Mouse (Mus musculus) embryo, embryonic 10 days (tissue): ENCODE measurements around the gene Ppp1r9a.

Experiments used
- DNase-seq: peaks from one replicate; pipeline ENCODE4 v3.0.0-alpha.2; 2015; ENCODE audit warnings: low spot score

The Ppp1r9a gene

GRCm38 (mm10) chr6:5006283-5006946 is 103.7 kb downstream of the Ppp1r9a start:
- no peak for DNase-seq

DNA sequence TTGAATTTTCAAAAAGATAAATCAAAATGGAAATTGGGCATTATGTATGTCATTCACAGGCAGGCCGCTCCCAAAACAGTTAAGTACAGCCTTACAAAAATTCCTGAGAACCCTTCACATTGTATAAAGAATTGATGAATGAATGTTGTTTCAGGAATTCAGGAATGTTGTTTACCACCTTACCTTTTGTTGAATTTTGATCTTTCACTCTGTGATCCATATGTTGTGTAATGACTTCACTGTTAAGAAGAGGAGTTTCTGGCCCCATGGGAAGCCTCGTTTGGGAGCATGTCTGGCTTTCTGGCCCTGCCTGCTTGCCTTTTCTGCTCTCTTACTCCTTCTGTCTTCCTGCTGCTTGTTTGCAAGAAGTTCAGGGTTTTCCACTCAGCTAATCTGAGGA is 105.4 kb downstream of the Ppp1r9a start:
- no peak for DNase-seq

GRCm38 (mm10) chr6:5008603-5009002 is 105.9 kb downstream of the Ppp1r9a start:
- DNase-seq, result no peak

DNA sequence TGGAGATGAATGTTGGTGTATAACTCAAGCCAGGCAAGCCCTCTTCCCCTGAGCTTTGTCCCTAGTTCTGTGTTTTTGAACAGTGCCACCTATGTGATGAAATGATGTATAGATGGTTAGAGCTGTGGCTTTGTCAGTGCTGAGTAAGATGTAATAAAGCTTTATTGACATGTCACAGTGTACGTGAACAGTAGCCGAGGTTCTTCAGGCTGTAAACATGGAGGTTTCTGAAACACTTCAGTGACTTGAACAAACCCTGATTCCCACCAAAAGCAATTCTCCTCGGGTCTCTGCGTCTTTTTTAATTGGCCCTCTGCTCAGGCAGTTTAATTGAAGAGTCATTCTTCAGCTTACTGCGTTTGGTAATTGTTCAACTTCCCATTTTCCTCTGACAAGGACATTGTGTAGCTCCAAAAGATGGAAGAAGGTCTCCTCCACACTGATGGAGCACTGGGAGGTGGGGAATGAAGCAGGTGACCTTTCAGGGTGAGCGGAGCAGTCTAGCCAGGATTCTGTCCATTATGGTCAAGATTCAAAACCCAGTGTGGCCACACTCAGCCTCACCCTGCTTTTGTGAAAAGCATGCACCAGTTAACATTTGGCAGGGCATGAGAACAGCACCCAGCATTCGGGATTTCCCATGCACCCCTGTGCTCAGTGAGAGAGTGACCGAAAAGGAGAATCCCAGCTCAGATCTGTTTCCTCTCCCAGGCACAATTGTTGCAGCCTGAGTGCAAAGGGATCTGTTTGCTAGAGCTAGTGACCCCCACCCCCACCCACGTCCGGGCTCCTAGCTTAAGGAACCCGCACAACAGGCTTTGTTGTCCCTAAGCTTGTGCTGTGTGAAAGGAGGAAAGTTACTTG is 108.1 kb downstream of the Ppp1r9a start:
- peak; percentile 69 for DNase-seq

DNA sequence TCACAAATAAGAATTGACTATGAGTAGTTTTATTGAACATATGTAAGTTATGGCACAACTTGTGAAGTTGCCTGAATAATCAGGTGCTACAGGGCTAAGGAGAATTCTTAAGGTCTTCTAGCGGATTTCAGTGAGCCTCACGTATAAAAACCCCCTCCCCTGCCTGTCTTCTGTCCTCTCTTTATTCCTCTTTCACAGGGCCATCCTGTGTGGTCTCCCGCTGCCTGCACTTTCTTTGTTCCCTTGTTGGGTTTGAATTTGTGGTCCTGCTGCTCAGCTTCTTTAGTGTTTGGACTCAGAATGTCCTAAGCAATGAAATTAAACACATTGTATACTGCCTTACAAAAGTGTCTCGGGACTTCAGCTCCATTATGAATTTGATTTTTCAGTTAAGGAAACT is 110.1 kb downstream of the Ppp1r9a start:
- DNase-seq, result peak; percentile 68

DNA sequence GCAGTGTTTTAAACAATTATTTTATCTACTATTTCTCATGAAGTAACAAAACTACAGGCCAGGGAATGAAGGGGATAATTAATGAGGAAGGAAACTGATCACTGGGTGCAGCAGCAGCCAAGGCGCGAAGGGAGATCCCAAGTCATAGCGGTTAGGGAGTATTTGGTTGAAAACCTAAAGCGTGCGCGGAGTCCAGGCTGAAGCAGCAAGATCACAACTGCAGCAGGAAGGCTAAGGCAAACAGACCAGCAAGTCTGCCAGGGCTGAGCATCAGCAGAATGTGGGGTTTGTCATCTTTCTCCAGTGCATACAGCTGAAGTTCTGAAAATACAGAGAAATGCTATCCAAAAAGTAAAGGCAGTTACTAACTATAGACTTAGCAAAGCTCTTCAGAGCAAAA is 111.8 kb downstream of the Ppp1r9a start:
- no peak for DNase-seq

- DNase-seq, result no peak
Measured at GRCm38 (mm10) chr6:5015173-5015572, 112.5 kb downstream of the Ppp1r9a start.

- DNase-seq, result peak; percentile 68
Measured at GRCm38 (mm10) chr6:5017945-5018511, 115.3 kb downstream of the Ppp1r9a start.

GRCm38 (mm10) chr6:5019208-5019607 is 116.5 kb downstream of the Ppp1r9a start:
- no peak for DNase-seq

DNA sequence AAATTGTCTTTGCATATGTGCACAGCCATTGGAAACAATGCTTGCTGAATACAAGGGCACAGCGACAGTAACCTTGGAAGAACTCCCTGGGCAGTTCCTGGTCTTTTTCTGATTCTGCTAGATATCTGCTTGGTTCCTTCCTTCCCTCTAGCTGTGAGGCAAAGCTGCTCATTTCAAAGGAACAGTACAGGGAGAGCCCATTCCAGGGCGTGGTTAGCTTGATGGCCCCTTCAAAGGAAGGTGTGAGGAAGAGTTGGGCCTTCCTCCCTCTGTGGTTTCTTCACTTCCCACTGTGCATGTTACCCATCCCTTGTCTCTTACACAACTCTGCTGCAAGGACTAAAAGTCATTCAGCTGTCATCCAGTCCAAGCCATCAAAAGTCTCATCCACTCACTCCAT is 117.3 kb downstream of the Ppp1r9a start:
- no peak for DNase-seq

GRCm38 (mm10) chr6:5020510-5020909 is 117.8 kb downstream of the Ppp1r9a start:
- DNase-seq, result no peak

GRCm38 (mm10) chr6:5022677-5023076 is 120.0 kb downstream of the Ppp1r9a start:
- DNase-seq, result no peak

- no peak for DNase-seq
Measured at GRCm38 (mm10) chr6:5024893-5025292, 122.2 kb downstream of the Ppp1r9a start.

DNA sequence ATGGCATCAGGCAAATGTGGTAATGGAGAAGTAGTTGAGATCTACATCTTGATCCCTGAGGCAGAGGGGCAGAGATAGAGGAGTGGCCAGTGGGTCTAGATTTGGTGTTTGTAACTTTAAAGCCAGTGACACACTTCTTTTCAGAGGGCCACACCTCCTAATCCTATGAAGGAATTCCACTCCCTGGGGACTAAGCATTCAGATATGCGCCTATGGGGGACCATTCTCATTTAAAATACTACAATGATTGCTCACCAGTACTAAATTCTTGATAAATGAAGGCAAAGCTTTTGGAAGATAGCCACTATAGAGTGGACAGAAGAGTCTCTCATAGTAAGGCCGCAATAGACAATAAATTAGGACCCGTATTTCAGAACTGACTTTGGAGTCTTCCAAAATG is 124.1 kb downstream of the Ppp1r9a start:
- DNase-seq, result no peak

DNA sequence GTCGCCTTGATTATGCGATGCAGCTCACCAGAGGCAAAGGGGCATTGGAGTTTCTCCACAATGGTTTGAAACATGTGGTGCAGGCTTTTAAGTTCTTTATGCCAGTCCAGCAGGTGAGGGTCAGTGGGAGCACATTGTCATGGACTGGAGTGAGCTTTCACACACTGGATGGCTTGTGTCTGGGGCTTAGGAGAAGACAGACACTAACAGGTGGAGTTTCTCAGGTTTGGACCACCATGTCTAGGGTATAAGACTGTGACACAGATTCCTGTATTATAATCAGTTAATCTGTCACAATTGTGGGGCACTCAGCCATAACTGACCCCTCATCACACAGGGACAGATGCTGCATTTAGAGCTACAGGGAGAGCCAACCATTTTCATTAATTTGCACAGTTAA is 124.5 kb downstream of the Ppp1r9a start:
- DNase-seq, result no peak

DNA sequence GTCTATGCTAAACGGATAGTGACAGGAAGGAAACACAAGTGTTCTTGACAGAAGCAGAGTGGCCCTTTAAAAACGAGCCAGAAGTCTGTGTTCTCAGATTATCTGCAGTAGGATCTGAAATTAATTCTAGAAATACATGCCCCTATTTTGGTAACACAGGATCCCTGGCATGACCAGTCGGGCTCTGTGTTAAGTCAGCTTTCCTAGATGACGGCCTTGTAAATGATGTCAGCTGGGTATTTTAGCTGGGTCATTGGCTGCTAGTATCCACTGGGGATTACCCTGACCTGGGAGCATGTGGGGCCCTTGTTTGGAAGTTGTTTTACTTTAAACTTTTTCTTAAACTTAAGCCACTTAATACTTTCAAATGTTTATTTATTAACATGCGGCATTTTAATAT is 125.1 kb downstream of the Ppp1r9a start:
- no peak for DNase-seq

DNA sequence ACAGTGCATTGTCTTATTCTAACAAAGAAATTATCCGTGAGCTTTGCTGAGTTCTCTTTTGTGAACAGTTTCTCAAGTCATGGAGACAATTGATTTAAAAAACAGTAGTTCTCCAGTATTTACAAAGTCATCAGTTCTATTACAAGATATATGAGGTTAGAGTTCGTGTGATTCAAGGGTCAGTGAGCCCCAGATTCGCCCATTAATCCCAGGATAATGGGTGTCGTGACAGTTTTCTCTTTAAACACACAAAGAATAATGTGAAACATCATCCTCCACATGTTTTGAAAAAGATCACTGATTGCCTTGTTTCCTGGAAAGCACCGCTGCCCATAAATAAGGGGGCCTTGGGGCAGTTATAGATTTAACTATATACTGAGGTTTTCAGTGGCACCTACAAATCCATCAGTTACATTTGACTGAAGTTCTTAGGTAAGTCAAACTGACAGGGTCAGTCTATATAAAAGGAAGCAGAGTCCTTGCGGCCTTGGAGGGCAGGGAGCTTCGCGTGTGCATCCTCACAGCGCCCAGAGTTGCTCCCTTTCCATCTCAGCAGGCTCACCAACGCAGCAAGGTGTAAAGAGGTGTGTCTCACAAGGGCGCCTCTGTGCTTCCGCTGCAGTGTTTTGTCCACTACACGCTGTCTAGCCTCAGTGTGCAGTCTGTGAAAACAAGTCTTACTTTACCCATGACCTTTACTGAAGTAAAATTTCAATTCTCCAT is 126.6 kb downstream of the Ppp1r9a start:
- DNase-seq, result peak; percentile 59

DNA sequence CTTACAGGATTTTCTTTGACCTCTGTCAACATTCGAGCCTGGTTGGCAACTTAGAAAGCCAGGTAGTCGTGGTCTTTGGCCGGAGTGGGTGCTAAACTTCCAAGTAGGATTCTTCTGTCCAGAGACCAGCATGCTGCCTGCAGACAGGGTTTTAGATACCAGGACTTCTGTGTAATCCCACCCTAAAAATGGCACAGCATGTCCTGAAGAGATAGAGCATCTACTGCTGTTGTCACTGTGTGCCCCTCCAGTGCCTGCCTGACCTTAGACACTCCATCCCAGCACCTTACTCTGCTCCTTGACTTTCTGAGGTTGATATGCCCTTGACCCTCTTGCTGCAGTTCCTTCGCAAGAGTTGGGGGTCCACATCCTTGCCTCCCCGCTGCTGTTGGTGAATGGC is 127.2 kb downstream of the Ppp1r9a start:
- DNase-seq, result no peak

DNA sequence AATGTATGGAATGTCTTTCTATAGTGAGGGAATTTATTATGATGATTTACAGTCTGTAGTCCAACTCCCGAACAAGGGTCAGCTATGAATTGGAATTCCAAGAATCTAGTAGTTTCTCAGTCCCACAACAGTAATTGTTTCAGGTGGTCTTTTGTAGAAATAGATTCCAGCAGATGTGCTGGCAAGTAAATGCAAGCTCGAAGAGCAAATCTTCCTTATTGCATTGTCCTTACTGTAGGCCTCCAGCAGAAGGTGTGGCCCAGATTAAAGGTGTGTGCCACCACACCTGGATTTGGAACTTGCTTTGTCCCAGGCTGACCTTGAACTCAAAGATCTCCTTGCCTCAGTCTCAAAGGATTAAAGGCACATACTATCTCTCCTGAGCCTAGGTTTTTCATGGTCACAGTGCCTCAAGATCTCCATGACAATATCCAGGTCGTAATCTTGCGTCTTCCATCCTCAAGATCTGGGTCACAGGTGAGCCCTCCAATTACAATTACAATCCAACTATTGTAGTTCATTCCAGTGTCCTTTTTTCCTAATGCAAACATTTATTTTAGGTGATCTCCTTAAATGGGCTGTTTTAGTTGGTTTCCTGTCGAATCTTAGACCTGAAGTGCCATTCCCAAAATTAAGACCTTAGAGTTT is 130.4 kb downstream of the Ppp1r9a start:
- DNase-seq, result no peak

GRCm38 (mm10) chr6:5037225-5037624 is 134.5 kb downstream of the Ppp1r9a start:
- no peak for DNase-seq

DNA sequence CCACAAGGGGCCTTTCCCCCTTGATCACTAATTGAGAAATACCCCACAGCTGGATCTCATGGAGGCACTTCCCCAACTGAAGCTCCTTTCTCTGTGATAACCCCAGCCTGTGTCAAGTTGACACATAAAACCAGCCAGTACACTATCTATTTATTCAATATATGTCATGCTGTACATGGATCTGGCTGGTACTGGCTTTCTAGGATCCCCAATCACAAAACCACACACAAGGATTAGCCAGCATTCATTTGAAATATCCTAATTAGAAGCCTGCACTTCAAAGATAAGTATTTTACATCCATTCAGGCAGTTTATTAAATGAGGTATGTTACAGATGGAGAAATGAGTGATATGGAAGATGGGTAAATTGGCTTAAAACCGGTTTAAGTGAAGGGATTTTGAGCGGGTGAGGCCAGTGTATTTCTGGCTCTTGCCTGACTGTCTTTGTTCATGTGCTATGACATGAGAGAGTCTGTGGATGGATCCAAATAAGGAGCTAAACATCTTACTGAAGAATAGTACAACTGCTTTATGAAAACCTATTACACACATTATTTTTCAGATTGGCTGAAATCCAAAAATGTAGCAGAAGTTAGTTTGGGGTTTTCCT is 135.5 kb downstream of the Ppp1r9a start:
- no peak for DNase-seq

DNA sequence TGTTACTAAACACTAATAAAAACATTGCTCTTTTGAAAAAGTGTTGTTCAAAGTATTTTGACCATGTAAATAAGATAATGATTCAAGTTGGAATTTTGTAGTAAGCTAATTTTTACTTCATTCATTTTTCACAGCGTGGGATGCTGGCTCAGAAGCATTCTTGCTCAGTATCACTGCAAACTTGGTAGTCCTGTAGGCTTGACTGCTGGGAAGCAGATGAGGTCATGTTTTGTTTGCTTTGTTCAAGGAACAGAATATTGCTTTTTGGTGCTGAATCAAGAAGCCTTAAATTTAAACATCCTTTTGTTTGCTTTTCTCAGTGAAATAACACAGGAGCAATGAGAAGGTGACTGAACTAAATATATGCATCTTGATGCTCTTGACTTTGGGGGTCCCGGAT is 136.6 kb downstream of the Ppp1r9a start:
- DNase-seq, result no peak
